Mouse (Mus musculus) midbrain, embryonic 11.5 days (tissue): Measurements from ENCODE around the gene Dnajc11. TPM values are rescaled to one million over a fixed set of nuclear protein-coding genes. Genes with fewer than 3 reads are reported as not detected.
A peak's percentile ranks its signal among the peaks of the same experiment; 100 is the strongest.

Source experiments
- ATAC-seq: fragments of 200-750 bp; cut with Nextera tagmentation; 2 replicates; pipeline ENCODE4 v1.8.0; 2017; ENCODE audit warnings: moderate TSS enrichment, moderate library complexity; ENCODE audit not compliant: low FRiP score
- DNase-seq: peaks from one replicate; pipeline ENCODE4 v3.0.0; 2015; ENCODE audit warnings: low spot score; ENCODE audit errors: missing footprints
- H3K27ac ChIP-seq: fragments of 300-500 bp; sonication (generic); 2 replicates; pipeline ENCODE4 v1.5.1; 2014; ENCODE audit warnings: low read depth, low read length
- H3K27me3 ChIP-seq: fragments of 300-500 bp; sonication (generic); 2 replicates; pipeline ENCODE4 v1.6.1; 2014; ENCODE audit warnings: mild to moderate bottlenecking, low read length, moderate library complexity, mixed read lengths; ENCODE audit not compliant: control insufficient read depth, insufficient read depth
- H3K36me3 ChIP-seq: fragments of 300-500 bp; sonication (generic); 2 replicates; pipeline ENCODE4 v1.6.1; 2014; ENCODE audit warnings: mild to moderate bottlenecking, low read length, moderate library complexity, mixed read lengths; ENCODE audit not compliant: control insufficient read depth, insufficient read depth
- H3K4me1 ChIP-seq: fragments of 300-500 bp; sonication (generic); 2 replicates; pipeline ENCODE4 v1.6.1; 2014; ENCODE audit warnings: low read length; ENCODE audit not compliant: control insufficient read depth, insufficient read depth
- H3K4me2 ChIP-seq: fragments of 300-500 bp; sonication (generic); 2 replicates; pipeline ENCODE4 v1.6.1; 2014; ENCODE audit warnings: mild to moderate bottlenecking, moderate library complexity
- H3K4me3 ChIP-seq: fragments of 300-500 bp; sonication (generic); 2 replicates; pipeline ENCODE4 v1.5.1; 2014; ENCODE audit warnings: low read depth, low read length
- H3K9ac ChIP-seq: fragments of 300-500 bp; sonication (generic); 2 replicates; pipeline ENCODE4 v1.6.1; 2014; ENCODE audit warnings: low read length
- H3K9me3 ChIP-seq: fragments of 300-500 bp; sonication (generic); 2 replicates; pipeline ENCODE4 v1.6.1; 2016; ENCODE audit warnings: low read length; ENCODE audit not compliant: control insufficient read depth
- WGBS: fragments of 180-500 bp; shearing (Covaris S2); extraction: QIAGEN DNeasy Blood & Tissue Kit; methylation state at CpG from one replicate; pipeline ENCODE4 v1.1.7; 2014; 5-methylcytosine and 5-hydroxymethylcytosine counted together
- polyA plus RNA-seq: library from polyadenylated mRNA; unstranded; fragments of >200 nt; fragmentation: Nextera tagmentation; extraction: Ambion mirVana; gene quantifications from 2 replicates; pipeline ENCODE4 v1.2.1, GENCODE M21; 2014

Dnajc11 gene
- 79.3 and 86.8 TPM in 2 replicates for polyA plus RNA-seq

DNA sequence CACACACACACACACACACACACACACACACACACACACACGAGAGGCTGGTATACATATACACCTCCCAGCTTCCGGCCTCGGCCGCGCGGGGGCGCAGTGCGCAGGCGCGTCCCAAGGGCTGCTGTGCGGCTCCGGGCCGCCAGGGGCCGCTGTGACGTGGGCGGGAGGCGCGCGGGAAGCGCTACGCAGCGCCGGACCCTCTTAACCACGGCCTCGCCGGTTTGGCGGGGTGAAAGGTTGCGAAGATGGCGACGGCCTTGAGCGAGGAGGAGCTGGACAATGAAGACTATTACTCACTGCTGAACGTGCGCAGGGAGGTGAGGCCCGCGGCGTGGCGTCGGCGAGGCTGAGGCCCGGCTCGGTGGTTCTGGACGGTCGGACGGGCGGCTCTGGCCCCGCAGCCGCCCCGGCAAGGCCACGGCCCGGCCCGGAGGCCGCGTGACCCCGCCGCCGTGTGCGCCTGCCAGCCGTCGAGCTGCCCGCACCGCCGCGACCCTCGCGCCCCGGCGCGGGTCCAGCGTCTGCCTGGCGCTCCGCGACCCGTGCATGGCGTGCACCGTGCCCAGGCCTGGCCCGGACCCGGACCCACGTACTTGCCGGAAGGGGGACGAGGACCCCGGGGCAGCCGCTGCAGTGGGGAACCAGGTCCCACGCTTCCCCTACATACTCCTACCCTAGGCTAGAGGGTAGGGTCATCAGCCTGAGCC lies at the start of gene Dnajc11:
Gene Dnajc11, plus strand, starts transcription at position 187 of the 710 bp plus-strand sequence.
- H3K9ac ChIP-seq = peak within 1 kb of the TSS; percentile 86
- no peaks in the 10 kb centered on the region for H3K27me3 ChIP-seq
- peak within 1 kb of the TSS; percentile 100 for H3K4me3 ChIP-seq
- no peaks in the 10 kb centered on the region for H3K9me3 ChIP-seq
- DNase-seq (peak; percentile 100), ATAC-seq (peak; percentile 95)
- H3K36me3 ChIP-seq = no peaks in the 10 kb centered on the region
- H3K4me1 ChIP-seq = peaks cover 7% of the 10 kb centered on the region; the same call in 1 of the 2 replicates
- peak within 1 kb of the TSS; percentile 98 for H3K4me2 ChIP-seq
- WGBS = under 1% methylated on average over 77 of the region's 83 CpGs
- no peak within 1 kb of the TSS for H3K27ac ChIP-seq

DNA sequence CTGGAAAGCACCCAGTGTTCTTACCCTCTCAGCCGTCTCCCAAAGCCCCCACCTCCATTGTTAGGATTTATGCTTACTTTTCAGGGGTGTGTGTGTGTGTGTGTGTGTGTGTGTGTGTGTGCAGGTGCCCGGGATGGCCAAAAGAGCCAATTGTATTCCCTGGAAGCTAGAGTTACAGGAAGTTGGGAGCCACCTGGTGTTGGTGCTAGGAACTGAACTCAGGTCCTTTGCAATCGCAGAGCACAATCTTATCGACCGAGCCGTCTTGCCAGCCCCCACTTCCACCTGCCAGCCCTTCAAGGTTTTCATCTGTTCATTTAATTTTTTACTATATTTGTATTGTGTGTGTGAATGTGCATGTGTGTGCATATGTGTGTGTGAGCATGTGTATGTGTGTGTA lies 40.2 kb upstream of the Dnajc11 start:
- Histone ChIP-seq H3K4me2 (no peak overlapping the region), H3K4me3 (no peak overlapping the region), H3K27ac (no peak overlapping the region), H3K9me3 (no peaks in the 10 kb centered on the region; the same call in 1 of the 2 replicates), H3K9ac (no peak overlapping the region), H3K27me3 (no peaks in the 10 kb centered on the region), H3K36me3 (no peaks in the 10 kb centered on the region), H3K4me1 (no peaks in the 10 kb centered on the region)
- no peak for DNase-seq
- no peak for ATAC-seq
- WGBS = 76% methylated on average over 6 of the region's 6 CpGs

DNA sequence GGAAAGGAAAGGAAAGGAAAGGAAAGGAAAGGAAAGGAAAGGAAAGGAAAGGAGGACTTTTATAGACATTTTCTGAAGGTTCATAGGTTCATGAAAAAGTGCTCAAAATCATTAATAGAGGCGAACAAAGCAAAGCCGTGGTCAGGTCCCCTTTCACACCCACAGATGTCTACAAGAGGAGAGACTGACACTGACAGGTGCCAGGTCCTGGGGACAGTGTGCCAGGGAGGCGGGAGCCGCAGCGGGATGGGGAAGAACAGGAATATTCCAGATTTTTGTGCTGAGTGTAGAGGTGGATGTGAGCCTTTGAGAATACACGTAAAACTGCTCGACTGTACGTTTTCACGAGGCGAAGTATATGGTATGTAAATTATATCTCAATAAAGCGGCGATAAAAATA lies 38.6 kb upstream of the Dnajc11 start:
- H3K36me3 ChIP-seq = no peaks in the 10 kb centered on the region
- DNase-seq (no peak), ATAC-seq (no peak)
- no peaks in the 10 kb centered on the region; the same call in 1 of the 2 replicates for H3K9me3 ChIP-seq
- no peaks in the 10 kb centered on the region for H3K4me1 ChIP-seq
- no peak overlapping the region for H3K27ac ChIP-seq
- H3K4me3 ChIP-seq = no peak overlapping the region
- H3K9ac ChIP-seq = no peak overlapping the region
- no peaks in the 10 kb centered on the region for H3K27me3 ChIP-seq
- WGBS = 93% methylated on average over 12 of the region's 12 CpGs
- no peak overlapping the region for H3K4me2 ChIP-seq

DNA sequence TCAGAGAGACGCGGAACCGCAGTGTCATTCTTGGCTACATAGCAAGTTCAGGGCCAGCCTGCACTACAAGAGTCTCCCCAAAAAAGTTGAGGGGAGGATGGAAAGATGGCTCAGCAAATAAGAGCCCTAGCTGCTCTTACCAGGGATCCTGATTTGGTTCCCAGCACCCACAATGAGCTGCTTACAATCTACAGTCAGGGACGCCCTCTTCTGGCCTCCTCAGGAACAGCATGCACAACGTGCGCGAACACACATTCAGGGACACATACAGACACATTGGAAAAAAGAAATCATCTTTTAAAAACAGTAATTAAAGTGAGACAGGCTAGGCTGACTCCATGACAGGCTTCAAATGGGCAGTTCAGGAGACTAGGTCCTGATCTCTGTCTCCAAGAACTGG lies 37.9 kb upstream of the Dnajc11 start:
- no peak overlapping the region for H3K9ac ChIP-seq
- H3K27ac ChIP-seq = no peak overlapping the region
- no peaks in the 10 kb centered on the region for H3K27me3 ChIP-seq
- H3K9me3 ChIP-seq = no peaks in the 10 kb centered on the region; the same call in 1 of the 2 replicates
- WGBS = 91% methylated on average over 7 of the region's 7 CpGs
- no peaks in the 10 kb centered on the region for H3K4me1 ChIP-seq
- no peak overlapping the region for H3K4me3 ChIP-seq
- no peak overlapping the region for H3K4me2 ChIP-seq
- DNase-seq = no peak
- no peaks in the 10 kb centered on the region for H3K36me3 ChIP-seq
- no peak for ATAC-seq

DNA sequence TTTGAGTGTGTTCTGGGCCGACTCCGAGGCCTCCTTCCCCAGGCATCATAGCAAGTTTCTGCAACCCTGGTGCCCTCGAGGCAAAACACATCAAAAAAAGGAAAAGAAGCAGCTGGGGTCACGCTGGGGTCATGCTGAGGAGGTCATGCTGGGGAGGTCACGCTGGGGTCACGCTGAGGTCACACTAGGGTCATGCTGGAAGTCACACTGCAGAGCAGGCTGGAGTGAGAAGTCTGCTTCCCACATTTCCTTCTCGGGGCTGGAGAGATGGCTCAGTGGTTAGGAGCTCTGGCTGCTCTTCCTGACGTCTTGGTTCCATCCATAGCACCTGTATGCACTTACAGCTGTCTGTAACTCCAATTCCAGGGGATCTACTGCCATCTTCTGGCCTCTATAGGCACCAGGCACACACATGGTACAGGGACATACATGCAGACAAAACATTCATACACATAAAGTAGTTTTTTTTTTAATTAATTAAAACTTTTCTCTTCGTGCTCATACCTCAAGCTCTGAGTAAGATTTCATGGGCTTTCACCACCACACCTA lies 36.3 kb upstream of the Dnajc11 start:
- ATAC-seq (no peak), DNase-seq (no peak)
- H3K9me3 ChIP-seq = no peaks in the 10 kb centered on the region; the same call in 1 of the 2 replicates
- WGBS = 68% methylated on average over 9 of the region's 9 CpGs
- H3K27me3 ChIP-seq = no peaks in the 10 kb centered on the region
- no peak overlapping the region for H3K4me3 ChIP-seq
- H3K4me2 ChIP-seq = no peak overlapping the region
- H3K4me1 ChIP-seq = no peaks in the 10 kb centered on the region
- no peaks in the 10 kb centered on the region for H3K36me3 ChIP-seq
- no peak overlapping the region for H3K27ac ChIP-seq
- H3K9ac ChIP-seq = no peak overlapping the region

DNA sequence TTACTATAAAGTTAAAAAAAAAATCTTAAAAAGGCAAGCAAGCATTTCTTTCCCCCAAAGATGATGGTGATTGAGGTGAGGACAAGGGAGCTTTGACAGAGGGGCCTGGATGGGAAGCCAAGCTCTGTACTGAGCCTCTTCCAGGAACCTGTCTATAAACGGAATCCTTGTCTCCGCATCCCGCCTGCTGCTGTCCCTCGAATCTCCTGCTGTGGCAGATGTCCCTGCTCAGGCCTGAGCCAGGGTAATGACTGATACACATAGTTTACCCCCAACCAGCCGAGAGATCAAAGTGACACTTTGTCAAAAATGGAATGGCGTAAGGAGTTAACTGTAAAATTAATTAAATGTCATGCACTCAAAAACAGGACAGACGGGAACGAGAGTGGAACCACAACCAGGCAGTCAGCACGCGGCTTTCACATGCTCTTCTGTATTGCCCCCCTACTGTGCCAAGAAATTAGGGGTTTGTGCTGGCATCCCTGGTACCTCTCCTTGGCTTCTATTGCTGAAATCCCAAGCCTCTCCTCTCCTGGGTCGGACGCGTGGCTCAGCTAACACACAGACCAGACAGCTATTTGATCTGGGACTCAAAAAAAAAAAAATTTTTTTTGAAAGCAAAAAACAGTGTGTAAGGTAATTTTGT lies 34.8 kb upstream of the Dnajc11 start:
- Histone ChIP-seq H3K27ac (no peak overlapping the region), H3K36me3 (no peaks in the 10 kb centered on the region), H3K4me2 (no peak overlapping the region), H3K9ac (no peak overlapping the region), H3K4me3 (no peak overlapping the region), H3K9me3 (no peaks in the 10 kb centered on the region; the same call in 1 of the 2 replicates), H3K27me3 (no peaks in the 10 kb centered on the region), H3K4me1 (no peaks in the 10 kb centered on the region)
- 68% methylated on average over 13 of the region's 13 CpGs for WGBS
- DNase-seq (no peak), ATAC-seq (no peak)

DNA sequence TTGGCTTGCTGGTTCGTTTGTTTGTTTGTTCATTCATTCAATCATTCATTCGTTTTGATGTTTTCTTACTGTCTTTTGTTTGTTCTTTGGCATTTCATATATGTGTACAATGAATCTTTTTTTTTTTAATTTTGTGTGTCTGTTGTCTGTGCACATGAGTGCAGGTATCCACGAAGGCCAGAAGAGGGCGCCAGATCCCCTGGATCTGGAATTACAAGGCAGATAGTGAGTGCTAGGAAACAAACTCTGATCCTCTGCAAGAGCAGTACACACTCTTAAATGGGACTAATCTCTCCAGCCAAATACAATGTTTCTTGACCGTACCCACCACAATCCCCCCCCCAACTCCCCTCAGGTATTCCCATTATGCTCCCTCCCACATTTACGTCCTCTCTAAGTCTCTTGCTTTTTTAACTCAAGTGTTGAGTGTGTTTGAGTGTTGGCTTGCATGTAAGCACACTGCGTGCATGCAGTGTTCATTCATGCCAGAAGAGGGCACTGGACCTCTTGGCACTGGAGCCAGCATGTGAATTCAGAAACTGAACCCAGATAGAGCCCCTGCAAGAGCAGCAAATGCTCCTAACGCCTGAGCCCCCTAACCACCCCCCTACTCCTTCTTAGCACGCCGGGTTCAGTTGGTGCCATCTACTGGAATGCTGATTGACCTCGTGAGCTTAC lies 33.6 kb upstream of the Dnajc11 start:
- Histone ChIP-seq H3K9ac (no peak overlapping the region), H3K4me2 (no peak overlapping the region), H3K27ac (no peak overlapping the region), H3K36me3 (no peaks in the 10 kb centered on the region), H3K4me3 (no peak overlapping the region), H3K4me1 (no peaks in the 10 kb centered on the region), H3K9me3 (no peaks in the 10 kb centered on the region; the same call in 1 of the 2 replicates), H3K27me3 (no peaks in the 10 kb centered on the region)
- DNase-seq = no peak
- WGBS = 67% methylated on average over 11 of the region's 11 CpGs
- ATAC-seq = no peak

DNA sequence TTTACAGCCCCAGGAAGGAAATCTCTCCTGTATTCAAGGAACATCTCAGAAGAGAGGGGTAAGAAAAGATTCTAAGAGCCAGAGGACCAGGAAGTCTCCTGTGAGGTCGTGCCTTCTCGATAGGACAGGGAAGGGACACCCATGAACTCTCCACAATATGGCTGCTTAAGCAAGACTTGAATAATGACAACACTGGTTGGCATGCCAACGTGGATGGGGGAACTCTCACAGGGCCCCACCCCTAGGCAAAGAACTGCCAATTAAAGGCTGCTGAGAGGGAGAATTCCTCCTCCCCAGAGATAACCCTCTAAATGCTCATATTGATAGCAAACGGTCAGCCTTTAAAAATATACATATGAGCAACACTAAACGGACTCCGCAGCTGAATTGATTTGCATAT lies 32.8 kb upstream of the Dnajc11 start:
- Histone ChIP-seq H3K27ac (no peak overlapping the region), H3K4me1 (no peaks in the 10 kb centered on the region)
- 75% methylated on average over 6 of the region's 6 CpGs for WGBS

More for the DNA sequence above, 32.8 kb upstream of the Dnajc11 start:
- no peak for ATAC-seq
- DNase-seq = no peak
- Histone ChIP-seq H3K36me3 (no peaks in the 10 kb centered on the region), H3K4me2 (no peak overlapping the region), H3K27me3 (no peaks in the 10 kb centered on the region), H3K9ac (no peak overlapping the region), H3K9me3 (no peaks in the 10 kb centered on the region), H3K4me3 (no peak overlapping the region)
